Mouse (Mus musculus): ENCODE measurements around the gene Ccdc87. TPM values are rescaled to one million over a fixed set of nuclear protein-coding genes. Genes with fewer than 3 reads are reported as not detected.
"Not testable (repeated sequence)": the region's sequence is repeated elsewhere in the genome, so short reads cannot be mapped to it uniquely, and the experiment has no call there.

Gene Ccdc87
- total RNA-seq, 2 experiments from 2014 or later, result not detected

DNA sequence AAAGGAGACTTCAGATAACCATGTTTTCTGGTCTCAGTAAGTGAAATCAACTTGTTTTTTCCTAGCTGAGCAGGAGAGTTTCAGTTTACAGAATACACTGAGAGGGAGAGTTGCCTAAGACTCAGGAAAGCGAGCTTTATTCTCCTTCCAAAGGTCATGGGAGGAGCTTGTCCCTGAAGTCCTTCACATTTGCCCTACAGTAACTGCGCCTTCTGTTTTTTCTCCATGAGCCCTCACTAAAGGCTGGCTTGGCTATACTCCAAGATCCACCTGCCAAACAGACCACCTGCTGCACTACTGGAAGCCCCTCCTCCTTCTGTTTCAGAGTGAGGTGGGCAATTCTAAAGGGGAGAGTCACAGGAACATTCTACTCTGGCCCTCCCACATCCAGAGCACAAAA lies 3.1 kb upstream of the Ccdc87 start:
- intact Hi-C loops (cut with DNase I), result loop anchor here (5.0 kb wide), 1 partner anchor 91 kb away; the partner anchor contains the start of gene Dpp3

DNA sequence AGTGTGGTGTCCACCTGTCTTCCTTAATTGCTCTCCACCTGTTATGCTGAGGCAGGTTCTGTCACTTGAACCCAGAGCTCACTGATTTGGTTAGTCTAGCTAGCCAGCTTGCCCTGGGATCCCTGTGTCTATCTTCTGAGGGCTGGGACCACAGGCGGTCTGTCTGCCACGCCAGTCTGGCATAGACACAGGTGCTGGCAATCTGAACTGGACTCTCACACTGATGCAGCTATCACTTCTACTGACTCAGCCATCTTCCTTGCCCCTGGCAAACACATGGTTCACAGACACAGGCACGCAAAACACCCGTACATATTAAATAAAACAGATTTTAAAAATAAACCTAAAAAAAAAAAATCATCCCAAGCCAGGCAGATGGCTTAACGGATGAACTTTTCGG lies 2.1 kb upstream of the Ccdc87 start:
- DNase-seq, result no peak
- intact Hi-C loops (cut with DNase I), result loop anchor here (5.0 kb wide), 1 partner anchor 90 kb away; the partner anchor contains the start of gene Dpp3

More for the DNA sequence above, 3.1 kb upstream of the Ccdc87 start:
- DNase-seq, result no peak

DNA sequence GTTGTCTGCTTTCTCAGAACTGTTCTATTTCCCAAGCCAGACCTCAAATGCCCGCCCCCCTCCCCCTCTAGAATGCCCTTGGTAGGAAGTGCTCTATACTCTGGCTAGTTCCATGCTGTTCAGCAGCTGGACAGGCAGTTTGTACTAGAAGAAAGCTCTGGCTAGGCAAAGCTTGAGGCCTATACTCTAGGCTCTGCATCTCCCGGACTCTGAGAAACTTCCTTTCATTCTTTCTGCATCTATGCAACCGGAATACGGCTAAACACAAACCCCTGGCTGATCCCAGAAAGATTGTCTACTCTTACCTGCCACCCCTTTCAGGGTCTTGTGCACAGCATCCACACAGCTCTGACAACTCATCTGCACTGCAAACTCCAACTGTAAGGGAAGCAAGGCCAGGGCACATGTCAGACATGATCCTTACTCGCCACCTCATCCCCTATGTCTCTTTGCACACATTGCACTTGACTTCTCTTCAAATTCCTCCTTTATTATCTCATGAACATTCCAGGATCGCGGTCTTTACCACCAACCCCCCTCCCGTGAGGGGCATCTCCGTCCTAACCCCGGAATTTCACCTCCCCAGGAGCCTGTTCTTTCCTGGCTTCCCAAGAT lies 533 bp upstream of the Ccdc87 start:
- DNase-seq, result no peak
- intact Hi-C loops (cut with DNase I), result loop anchor here (2.0 to 5.0 kb wide), 2 partner anchors 40 to 89 kb away; partner anchors contain the start of genes Dpp3 and Zdhhc24

DNA sequence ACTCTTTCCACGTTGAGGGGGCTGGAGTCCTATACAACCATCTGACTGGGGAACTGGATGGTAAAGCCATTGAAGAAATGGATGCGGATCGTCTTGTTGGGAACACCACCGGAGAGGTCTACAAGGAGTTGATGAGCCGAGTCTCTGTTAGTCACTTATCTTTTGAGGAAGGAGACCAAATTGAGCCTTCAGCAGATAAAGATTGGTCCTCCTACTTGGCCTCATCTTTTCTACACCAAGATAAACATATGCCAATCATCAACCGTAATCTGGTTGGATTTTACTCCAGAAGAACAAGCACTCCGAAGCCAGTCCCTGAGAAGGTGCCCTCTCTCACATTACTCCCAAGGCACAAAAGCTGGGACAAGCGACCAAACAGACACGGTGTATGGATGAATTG lies 1.7 kb downstream of the Ccdc87 start:
- intact Hi-C loops (cut with DNase I), result loop anchor here (2.0 kb wide), 1 partner anchor 82 kb away; no protein-coding TSS in a partner anchor
- DNase-seq, result no peak

DNA sequence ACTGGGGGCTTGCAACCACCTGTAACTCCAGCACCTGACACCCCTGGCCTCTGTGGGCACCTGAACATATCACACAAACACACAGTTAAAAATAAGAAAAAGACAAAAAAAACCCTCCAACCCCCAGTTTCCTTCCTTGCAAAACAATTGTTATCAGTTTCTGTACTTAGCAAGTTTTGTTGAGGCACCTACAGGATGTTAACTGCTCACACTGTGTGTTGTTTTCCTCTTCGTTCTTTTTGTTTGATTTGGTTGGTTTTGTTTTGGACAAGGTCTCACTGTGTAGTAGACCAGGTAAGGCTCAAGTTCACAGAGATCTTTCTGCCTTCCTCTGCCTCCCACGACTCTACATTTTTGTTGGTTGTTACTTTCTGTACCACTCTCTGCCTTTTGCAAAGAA lies 3.4 kb downstream of the Ccdc87 start:
- intact Hi-C loops (cut with DNase I), result no loop called here
- DNase-seq, result no peak

DNA sequence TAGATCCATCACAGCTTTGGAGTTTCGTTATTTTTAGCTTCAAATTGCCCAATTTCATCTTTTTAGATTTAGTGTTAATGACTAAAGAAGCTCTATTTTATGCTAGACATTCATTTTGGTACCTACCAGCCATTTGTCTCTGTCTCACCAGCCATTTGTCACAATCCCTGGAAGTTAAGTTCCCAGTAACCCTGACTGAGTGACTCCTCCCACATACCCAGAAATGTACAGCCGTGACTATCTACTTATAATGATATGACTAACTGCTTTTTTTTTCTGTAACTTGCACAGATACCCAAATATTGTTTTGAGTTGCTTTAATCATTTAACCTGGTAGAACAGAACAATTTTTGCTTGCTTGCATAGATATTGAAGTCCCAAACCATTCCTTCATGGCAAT lies 6.7 kb downstream of the Ccdc87 start:
- DNase-seq, result no peak
- intact Hi-C loops (cut with DNase I), result loop anchor here (2.0 kb wide), 1 partner anchor 91 kb away; no protein-coding TSS in a partner anchor

DNA sequence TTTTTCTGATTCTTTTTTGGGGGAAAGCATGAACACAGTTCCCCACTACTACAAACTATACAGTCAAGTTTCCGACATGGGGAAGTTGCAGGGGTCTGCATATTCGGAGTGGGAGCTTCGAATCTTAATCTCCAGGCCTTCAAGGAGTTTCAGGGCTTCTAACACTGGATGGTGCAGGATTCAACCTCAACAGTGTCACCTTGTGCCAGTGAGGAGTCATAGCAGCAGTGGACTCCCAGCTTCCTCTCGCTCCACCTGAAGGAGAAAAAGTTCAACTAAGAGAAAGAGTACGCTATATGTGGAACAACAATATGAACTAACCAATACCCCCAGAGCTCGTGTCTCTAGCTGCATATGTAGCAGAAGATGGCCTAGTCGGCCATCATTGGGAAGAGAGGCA lies 8.3 kb downstream of the Ccdc87 start:
- intact Hi-C loops (cut with DNase I), result loop anchor here (2.0 kb wide), 1 partner anchor 93 kb away; no protein-coding TSS in a partner anchor
- no peak for DNase-seq

DNA sequence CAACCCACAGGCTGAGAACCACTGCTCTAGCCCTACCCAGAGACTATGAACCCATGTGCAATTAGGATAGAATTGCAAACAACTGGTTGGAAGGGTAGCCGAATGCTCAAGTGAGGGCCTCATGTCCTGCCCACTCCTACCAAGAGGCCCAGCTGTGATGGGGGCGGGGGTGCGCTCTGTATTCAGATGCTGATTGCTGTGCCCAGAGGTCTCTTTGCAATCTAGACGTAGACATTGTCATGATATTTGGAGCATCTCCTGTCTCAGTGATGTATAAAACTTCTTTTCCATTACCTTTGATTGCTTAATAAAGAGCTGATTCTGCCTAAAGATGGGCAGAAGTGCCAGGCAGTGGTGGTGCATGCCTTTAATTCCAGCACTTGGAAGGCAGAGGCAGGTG lies 10.6 kb downstream of the Ccdc87 start:
- no peak for DNase-seq
- intact Hi-C loops (cut with DNase I), result loop anchor here (2.0 kb wide), 1 partner anchor 221 kb away; no protein-coding TSS in a partner anchor

DNA sequence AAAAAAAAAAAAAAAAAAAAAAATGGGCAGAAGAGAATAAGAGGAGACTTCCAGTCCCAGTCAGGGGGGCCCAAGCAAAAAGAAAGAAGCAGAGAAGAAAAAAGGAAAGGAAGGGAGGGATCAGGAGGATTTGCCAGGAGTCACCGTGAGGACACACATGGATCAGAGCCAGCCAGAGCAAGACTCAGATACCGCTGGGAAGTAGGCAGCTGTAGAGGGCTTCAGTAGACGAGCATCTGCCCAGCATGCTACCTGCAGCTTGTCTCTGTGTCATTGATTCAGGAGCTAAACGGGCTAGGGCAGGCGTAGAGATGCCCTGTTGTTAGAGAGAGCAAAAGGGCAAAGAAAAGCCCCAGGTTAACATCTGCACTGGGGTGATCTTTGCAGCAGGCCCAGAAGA lies 11.1 kb downstream of the Ccdc87 start:
- no peak for DNase-seq
- intact Hi-C loops (cut with DNase I), result no loop called here

DNA sequence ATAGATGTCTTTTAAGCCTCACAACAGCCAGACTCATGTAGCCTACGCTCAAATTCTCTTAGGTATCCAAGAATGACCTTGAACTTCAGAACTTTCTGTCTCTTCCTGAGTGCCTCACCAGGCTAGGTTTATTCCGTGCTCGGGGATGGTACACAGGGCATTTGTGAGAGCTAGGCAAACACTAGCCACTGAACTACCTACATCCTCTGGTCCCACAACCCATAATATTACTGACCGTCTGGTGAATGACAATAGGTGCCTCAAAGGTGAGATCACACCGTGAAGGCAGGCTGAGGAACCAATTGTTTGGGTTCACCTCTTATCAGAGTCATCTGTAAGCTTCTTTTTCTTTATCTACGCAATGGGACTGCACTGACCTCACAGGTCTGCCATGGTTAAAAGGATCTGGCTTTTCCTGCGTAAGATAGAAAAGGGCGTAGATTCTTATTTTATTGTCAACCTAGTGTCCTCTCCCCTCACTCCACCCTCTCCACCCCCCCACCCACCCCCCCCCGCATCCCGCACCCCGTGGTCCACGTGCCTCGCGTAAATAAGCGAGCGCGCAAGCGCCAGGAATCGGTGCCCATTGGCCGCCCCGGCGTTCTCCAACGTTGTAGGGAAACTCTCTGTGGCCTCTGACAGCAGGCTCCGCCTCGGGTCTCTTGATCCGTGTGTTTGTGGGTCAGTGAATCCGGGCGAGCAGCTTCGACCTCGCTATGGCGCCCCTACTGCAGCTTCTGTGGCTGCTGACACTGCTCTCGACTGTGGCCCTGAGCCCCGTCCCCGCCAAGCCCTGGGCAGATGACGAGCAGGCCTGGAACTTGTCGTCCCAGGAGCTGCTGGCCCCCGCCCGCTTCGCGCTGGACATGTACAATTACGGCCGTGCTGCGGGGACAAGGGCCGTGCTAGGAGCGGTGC lies 15.6 kb downstream of the Ccdc87 start, which contains the start of gene Ctsf:
Ctsf (plus strand) TSS at position 579 of the 918 bp plus-strand sequence.
- DNase-seq, result peak; percentile 87
- intact Hi-C loops (cut with DNase I), result no loop called here

DNA sequence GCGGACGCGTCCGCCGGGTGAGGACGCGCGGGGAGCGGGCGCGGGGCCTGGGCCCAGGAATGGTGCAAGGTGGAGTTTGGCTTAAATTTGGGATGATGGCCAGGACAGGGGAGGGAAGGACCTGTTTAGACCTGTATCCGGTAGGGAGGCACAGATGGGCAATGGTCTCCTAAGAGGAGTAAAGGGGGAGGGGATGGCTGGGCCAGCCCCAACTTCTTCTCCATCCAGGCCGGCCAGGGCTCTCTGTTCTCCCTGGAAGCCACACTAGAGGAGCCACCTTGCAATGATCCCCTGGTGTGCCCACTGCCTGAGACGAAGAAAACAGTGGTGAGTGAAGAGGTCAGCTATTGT lies 16.3 kb downstream of the Ccdc87 start:
- intact Hi-C loops (cut with DNase I), result no loop called here
- no peak for DNase-seq

DNA sequence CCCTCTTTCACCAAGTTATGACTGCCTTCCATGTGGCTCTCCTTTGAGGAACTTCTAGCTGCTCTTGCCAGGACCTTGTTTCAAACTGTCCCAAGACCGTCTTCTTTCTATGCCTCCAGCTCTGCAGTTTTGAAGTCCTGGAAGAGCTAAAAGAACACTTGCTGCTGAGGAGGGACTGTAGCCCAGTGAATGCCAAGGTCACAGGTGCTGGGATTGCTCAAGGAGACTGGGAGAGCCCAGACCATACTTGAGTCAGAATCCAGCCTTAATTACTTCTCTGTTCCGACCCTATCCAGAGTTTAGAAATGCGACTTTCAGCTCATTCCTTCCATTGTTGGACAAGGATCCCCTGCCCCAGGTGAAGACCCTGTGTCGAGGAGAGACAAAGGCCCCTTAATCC lies 16.8 kb downstream of the Ccdc87 start:
- DNase-seq, result no peak
- intact Hi-C loops (cut with DNase I), result no loop called here

DNA sequence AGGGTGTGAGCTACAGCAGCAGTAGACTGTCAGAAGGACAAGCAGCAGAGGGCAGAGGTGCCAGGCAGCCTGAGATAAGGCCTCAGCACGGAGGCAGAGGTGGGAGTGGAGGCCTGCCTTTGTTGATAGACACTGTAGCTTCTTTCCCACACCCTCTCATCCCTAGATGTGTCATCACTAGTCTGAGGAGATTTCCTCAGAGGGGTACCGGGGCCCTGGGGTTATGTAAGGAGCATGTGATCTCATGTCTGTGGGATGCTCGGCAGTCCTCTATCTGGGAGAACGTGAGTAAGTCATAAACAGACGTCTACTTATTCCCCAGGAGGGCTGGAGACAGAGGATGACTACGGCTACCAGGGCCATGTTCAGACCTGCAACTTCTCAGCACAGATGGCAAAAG lies 19.9 kb downstream of the Ccdc87 start:
- DNase-seq, result no peak
- intact Hi-C loops (cut with DNase I), result no loop called here

DNA sequence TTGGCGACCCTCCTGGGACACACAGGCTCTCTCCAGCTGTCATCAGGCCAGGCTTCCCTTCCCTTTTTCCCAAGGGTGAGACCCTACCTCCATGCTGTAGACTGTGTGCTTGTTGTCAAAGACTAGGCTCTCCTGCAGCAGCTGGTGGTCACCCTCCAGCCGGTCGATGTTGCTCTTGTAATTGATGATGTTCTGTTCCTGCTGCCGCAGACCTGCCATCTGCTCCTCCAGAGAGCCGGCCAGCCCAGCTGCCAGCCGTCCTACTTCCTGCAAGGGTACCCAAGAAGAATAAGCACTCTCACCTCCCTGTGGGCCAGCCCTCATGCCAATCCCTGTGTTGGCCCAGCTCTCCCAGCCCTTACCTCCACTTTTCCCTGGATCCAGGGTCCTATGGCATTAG lies 23.9 kb downstream of the Ccdc87 start:
- DNase-seq, result no peak
- intact Hi-C loops (cut with DNase I), result no loop called here

DNA sequence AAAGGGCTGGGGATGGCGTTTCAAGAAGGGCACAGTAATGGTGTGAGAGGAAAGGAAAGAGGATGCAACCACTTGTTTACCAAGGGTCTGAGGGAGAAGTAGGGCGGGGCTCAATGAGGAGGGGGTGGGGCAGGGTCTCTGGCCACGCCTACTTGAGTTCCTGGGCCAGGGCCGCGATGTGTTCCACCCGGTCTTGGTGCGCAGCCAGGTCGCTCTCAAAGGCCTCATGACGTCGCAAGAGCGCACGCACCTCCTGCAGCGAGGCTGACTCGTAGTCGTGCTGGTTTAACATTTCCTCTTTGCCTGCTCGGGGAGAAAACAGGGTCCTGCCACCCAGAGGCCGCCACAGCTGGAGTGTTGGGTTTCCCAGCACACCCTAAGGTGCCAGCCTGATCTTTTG lies 26.0 kb downstream of the Ccdc87 start:
- intact Hi-C loops (cut with DNase I), result no loop called here
- no peak for DNase-seq

DNA sequence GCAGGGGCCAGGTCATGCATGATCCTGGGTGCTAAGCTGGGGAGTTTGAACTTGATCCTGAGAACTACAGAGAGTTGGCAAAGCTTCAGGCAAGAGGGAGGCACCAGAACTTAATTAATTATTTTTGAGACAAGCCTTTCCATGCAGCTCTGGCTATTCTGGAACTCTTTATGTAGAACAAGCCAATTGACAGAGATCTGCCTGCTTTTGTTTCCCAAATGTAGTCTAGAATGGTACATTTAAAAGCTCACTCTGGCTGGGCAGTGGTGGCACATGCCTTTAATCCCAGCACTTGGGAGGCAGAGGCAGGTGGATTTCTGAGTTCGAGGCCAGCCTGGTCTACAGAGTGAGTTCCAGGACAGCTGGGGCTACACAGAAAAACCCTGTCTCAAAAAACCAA lies 35.4 kb downstream of the Ccdc87 start:
- DNase-seq, result not testable (repeated sequence)
- intact Hi-C loops (cut with DNase I), result loop anchor here (5.0 kb wide), 1 partner anchor 53 kb away; the partner anchor contains the start of gene Dpp3

DNA sequence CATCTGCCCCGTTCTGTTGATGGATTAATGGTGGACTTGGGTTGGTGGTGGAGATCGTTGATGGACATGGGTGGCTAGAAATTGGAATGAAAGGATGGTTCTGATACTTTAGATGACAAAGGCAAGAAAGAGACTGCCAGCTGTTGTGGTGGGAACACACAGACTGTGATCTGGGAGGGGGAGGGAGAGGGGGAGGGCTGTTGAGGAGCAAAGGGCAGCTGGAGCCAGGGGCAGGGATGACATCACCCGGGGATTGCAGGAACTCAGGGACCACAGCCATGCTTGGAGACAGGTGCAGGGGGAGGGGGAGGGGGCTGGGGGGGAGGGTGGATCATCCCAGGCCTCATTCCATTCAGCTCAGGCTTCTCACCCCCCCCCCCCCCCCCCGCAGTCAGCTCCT lies 37.1 kb downstream of the Ccdc87 start:
- intact Hi-C loops (cut with DNase I), result loop anchor here (5.0 kb wide), 1 partner anchor 51 kb away; the partner anchor contains the start of gene Dpp3
- no peak for DNase-seq

DNA sequence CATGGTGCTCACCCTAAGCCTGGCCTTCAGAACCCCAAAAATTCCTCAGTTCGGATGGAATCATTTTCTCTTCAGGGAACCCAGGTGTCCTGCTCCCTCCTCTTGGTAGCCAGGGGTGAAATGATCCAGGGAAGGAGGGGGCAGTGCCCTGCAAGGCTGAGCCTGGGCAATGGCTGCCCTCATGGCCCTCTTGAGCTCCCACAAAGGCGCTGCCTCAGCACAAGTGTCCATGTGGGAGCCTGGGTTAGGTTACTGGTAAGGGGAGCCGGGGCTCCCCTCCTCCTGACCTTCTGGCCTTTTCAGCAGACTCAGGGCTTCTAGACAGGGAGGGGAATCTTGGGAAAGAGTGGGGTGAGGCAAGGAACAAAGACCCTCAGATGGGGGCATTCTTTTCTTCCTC lies 37.6 kb downstream of the Ccdc87 start:
- intact Hi-C loops (cut with DNase I), result loop anchor here (5.0 kb wide), 1 partner anchor 51 kb away; the partner anchor contains the start of gene Dpp3
- no peak for DNase-seq

DNA sequence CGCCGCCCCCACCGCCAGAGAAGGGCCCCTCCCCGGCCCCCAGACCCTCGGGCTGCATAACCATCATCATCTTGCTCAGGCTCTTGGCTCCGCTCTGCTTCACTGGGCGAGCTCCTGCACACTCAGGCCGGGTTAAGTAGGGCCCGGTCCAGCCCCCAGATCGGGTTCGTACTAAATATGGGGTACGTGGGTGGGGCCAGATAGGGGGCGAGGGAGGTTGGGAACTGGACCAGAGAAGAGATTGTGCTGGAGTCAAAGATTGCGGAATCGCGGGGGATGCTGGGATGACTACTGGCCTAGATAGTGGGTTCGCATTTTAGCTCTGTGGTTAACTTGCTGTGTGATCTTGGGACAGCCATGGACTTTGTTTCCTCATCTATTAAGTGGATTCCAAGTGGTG lies 38.6 kb downstream of the Ccdc87 start, which contains the start of gene Actn3:
Actn3 (minus strand) TSS at position 125 of the 400 bp plus-strand sequence.
- intact Hi-C loops (cut with DNase I), result loop anchor here (2.0 to 5.0 kb wide), 2 partner anchors 39 to 50 kb away; partner anchors contain the start of genes Ccdc87, Ccs and Dpp3
- DNase-seq, result peak; percentile 28 to 31

DNA sequence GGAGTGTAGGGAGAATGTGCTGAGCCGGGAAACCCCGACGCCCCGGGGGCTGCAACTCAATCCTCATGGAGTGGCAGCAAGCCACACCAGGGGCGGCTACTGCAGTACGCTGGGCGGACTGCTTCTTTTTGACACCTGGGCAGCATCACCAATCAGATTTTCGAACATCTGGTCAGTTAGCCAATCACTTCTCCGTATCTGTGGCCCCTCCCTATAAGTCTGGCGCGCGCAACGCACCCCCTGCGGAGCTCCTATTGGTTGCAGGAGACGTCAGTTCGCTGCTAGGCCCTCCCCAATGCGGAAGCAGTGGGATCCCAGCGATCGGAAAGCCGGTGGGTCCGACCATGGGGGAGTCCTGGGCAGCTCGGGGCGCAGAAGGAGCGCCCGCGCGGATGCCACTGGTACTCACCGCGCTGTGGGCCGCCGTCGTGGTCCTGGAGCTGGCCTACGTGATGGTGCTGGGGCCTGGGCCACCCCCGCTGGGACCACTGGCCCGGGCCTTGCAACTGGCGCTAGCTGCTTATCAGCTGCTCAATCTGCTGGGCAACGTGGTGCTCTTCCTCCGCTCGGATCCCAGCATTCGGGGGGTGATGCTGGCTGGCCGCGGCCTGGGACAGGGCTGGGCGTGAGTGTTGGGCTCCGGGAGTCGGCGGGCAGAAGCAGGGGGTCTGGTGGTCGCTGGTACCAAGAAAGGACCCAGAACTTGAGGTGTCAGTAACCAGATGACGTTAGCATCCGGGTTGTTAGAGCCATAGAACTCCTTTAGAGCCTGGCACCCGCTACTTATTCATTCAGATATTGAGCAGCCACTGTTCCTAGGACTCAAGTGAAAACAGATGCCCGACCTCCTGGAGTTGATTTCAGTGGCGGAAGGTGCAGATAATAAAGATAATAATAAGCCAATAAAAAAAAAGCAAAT lies 39.5 kb downstream of the Ccdc87 start, which contains the start of gene Zdhhc24:
Zdhhc24 (plus strand) TSS at position 264 of the 919 bp plus-strand sequence.
- intact Hi-C loops (cut with DNase I), result loop anchor here (2.0 to 5.0 kb wide), 2 partner anchors 40 to 49 kb away; partner anchors contain the start of genes Ccdc87, Ccs and Dpp3
- DNase-seq, result peak; percentile 98
